Mouse (Mus musculus) stomach, embryonic 14.5 days (tissue): Measurements from ENCODE around the gene Fzd7. TPM values are rescaled to one million over a fixed set of nuclear protein-coding genes. Genes with fewer than 3 reads are reported as not detected.

Source experiments
- ATAC-seq: fragments of 200-750 bp; cut with Nextera tagmentation; 2 replicates; pipeline ENCODE4 v1.8.0; 2017; ENCODE audit warnings: low read depth, moderate TSS enrichment; ENCODE audit not compliant: insufficient number of reproducible peaks, insufficient read depth, low FRiP score
- H3K27ac ChIP-seq: fragments of 300-500 bp; sonication (generic); 2 replicates; pipeline ENCODE4 v1.5.1; 2014; ENCODE audit warnings: mild to moderate bottlenecking, low read length, moderate library complexity, mixed read lengths
- H3K27me3 ChIP-seq: fragments of 300-500 bp; sonication (generic); 2 replicates; pipeline ENCODE4 v1.6.1; 2014; ENCODE audit warnings: low read length, control low read depth, mixed read lengths; ENCODE audit not compliant: control insufficient read depth, insufficient read depth
- H3K36me3 ChIP-seq: fragments of 300-500 bp; sonication (generic); 2 replicates; pipeline ENCODE4 v1.6.1; 2014; ENCODE audit warnings: mild to moderate bottlenecking, control low read depth, low read length, moderate library complexity, mixed read lengths; ENCODE audit not compliant: control insufficient read depth, insufficient read depth
- H3K4me1 ChIP-seq: fragments of 300-500 bp; sonication (generic); 2 replicates; pipeline ENCODE4 v1.6.1; 2014; ENCODE audit warnings: low read length, control low read depth, mixed read lengths; ENCODE audit not compliant: control insufficient read depth, insufficient read depth
- H3K4me2 ChIP-seq: fragments of 300-500 bp; sonication (generic); replicated peaks from 2 replicates; pipeline ENCODE4 v1.6.1; 2014; ENCODE audit warnings: low read depth, low read length, control low read depth
- H3K4me3 ChIP-seq: fragments of 300-500 bp; sonication (generic); 2 replicates; pipeline ENCODE4 v1.5.1; 2014; ENCODE audit warnings: low read depth, low read length, control low read depth
- H3K9ac ChIP-seq: fragments of 300-500 bp; sonication (generic); replicated peaks from 2 replicates; pipeline ENCODE4 v1.6.1; 2014; ENCODE audit warnings: low read depth, mild to moderate bottlenecking, control low read depth, low read length, moderate library complexity, mixed read lengths
- H3K9me3 ChIP-seq: fragments of 300-500 bp; sonication (generic); 2 replicates; pipeline ENCODE4 v1.6.1; 2016; ENCODE audit warnings: low read depth, low read length, control low read depth; ENCODE audit not compliant: control insufficient read depth
- WGBS: fragments of 180-500 bp; shearing (Covaris S2); extraction: QIAGEN DNeasy Blood & Tissue Kit; methylation state at CpG from one replicate; pipeline ENCODE4 v1.1.7; 2014; 5-methylcytosine and 5-hydroxymethylcytosine counted together
- polyA plus RNA-seq: library from polyadenylated mRNA; unstranded; fragments of >200 nt; fragmentation: Nextera tagmentation; extraction: Ambion mirVana; gene quantifications from 2 replicates; pipeline ENCODE4 v1.2.1, GENCODE M21; 2014

Fzd7 gene
- polyA plus RNA-seq, 1 experiment from 2014 or later: 13.3 TPM

DNA sequence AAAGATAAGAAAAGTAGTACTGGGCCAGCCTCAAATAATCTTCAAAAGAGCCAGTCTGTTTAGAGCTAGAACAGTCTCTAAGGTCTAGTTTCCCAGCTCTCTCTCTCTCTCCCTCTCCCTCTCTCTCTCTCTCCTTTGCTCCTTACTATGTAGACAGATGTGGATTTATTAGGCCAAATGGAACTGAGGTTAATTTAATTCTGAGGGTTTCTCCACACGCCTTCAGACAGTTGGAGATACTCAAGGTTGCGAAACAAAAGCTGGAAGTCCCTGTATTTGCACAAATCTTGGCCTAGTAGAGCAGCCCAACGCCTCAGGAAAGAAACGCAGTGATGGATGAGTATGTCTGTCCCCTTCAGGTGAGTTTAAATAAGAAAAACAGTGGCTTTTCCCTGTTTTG lies 24.4 kb upstream of the Fzd7 start:
- WGBS: 52% methylated on average over 4 of the region's 4 CpGs
- no peak overlapping the region for H3K27ac ChIP-seq
- no peaks in the 10 kb centered on the region for H3K36me3 ChIP-seq
- no peaks in the 10 kb centered on the region for H3K27me3 ChIP-seq
- H3K4me2 ChIP-seq: no peak overlapping the region
- no peak overlapping the region for H3K4me3 ChIP-seq
- no peak for ATAC-seq
- H3K9me3 ChIP-seq: no peaks in the 10 kb centered on the region
- peaks cover 15% of the 10 kb centered on the region for H3K4me1 ChIP-seq
- no peak overlapping the region for H3K9ac ChIP-seq

DNA sequence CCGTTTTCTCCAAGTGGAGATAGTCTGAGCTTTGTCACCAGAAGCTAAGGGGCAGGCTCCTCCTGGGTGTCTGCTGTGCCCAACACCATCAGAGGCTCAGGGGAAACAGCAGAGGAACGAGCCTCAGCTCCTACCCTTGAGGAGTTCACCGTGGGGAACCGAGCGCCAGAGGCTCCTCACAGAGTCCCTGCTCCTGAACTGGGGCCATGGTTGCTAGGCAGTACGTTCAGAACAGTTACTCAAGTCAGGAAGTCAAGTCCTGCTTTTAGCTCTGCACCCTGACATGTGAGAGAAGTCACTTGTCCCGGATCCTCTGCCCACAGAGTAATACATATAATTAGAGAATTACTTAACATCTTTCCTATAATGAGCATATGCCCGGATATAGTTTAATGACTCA lies 23.3 kb upstream of the Fzd7 start:
- Histone ChIP-seq H3K4me1 (peaks cover 15% of the 10 kb centered on the region), H3K27me3 (no peaks in the 10 kb centered on the region), H3K36me3 (no peaks in the 10 kb centered on the region), H3K9me3 (no peaks in the 10 kb centered on the region), H3K4me3 (no peak overlapping the region), H3K27ac (peak overlapping the region; percentile 63; the same call in 1 of the 2 replicates), H3K4me2 (no peak overlapping the region), H3K9ac (no peak overlapping the region)
- ATAC-seq: no peak
- WGBS: 20% methylated on average over 8 of the region's 8 CpGs

DNA sequence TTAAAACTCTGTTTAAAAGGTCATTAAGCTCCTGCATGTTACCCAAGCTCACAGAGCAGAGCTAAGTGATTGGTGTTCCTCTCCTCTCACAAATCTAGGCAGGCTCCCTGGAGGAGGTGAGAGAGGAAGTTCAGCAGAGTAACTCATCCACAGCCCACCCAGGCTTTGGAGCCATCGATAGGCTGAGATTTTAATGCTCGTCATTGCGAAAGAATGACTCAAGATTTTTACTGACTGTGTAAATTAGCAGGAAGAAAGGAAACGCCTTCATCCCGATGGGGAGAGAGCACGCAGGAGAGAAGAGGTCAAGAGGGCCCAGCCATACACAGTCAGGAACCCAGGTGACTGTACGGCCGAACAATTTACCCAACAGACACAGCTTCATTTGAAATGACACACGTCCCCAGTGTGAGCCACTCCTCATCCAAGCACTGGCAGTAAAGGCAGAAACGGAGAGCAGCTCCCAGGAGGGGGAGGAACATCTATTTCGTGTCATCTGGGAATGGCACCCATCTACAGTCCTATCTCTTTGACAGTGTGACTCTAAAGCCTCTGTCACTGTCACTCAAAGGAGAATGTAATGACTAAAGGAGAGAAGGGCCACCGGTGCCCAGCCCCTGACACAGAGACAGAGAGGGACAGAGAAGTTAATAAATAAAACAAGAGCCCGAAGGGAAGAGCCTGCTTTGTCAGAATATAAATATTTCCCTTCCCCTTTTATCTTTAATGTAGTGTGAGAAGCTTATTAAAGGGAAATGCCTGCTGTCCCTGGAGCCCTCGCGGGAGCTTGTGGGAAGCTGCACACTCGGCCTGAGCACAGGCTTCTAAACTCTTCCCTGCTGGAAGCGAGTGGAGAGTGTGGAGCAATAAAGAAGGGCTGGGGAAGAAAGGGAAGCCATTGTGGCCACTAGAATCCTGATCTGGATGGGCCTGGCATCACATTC lies 17.3 kb upstream of the Fzd7 start:
- H3K4me1 ChIP-seq: peaks cover 7% of the 10 kb centered on the region; the same call in 1 of the 2 replicates
- ATAC-seq: no peak
- H3K27me3 ChIP-seq: no peaks in the 10 kb centered on the region
- H3K4me3 ChIP-seq: no peak overlapping the region
- WGBS: 41% methylated on average over 17 of the region's 17 CpGs
- no peaks in the 10 kb centered on the region for H3K36me3 ChIP-seq
- H3K9ac ChIP-seq: no peak overlapping the region
- no peak overlapping the region for H3K4me2 ChIP-seq
- H3K9me3 ChIP-seq: no peaks in the 10 kb centered on the region
- H3K27ac ChIP-seq: no peak overlapping the region

DNA sequence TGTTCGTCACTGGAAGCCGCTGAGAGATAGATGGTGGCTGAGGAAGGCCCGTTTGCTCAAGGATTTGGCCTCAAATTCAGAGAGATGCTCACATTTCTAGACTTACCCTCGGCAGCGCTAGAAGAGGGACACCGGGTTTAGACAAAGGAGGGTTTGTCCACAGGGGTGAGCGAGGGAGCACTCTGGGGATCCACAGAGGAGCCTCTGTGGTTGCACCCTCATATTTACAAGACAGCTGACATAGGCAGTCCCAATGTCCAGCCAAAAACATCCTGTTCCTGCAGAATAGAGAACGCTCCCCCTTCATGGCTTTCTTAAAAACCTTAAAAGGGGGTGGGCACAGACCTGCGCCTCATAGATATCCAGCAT lies 16.6 kb upstream of the Fzd7 start:
- Histone ChIP-seq H3K9ac (no peak overlapping the region), H3K27ac (no peak overlapping the region), H3K9me3 (no peaks in the 10 kb centered on the region), H3K27me3 (no peaks in the 10 kb centered on the region), H3K4me3 (no peak overlapping the region), H3K4me2 (no peak overlapping the region), H3K4me1 (peaks cover 7% of the 10 kb centered on the region; the same call in 1 of the 2 replicates), H3K36me3 (no peaks in the 10 kb centered on the region)
- 68% methylated on average over 9 of the region's 9 CpGs for WGBS
- ATAC-seq: no peak

DNA sequence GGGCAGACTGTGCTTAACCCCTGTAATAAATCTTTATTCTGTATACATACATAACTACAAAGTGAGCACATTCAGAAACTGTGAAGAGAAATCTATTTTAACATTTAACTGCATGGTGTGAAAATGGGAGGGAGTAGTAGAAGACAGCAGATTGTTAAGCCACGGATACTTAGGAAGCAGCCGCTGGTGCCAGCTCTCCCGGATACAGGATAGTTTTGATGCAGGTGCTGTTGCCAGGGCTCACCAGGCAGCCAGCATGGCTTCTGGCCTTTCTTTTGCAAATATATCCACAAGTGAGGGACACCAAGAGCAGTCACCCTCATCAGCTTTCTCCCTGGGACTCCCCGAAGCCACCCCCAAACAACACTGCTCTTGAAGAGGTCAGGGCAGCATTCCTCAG lies 13.1 kb upstream of the Fzd7 start:
- H3K4me2 ChIP-seq: no peak overlapping the region
- no peaks in the 10 kb centered on the region for H3K9me3 ChIP-seq
- WGBS: 44% methylated on average over 4 of the region's 4 CpGs

DNA sequence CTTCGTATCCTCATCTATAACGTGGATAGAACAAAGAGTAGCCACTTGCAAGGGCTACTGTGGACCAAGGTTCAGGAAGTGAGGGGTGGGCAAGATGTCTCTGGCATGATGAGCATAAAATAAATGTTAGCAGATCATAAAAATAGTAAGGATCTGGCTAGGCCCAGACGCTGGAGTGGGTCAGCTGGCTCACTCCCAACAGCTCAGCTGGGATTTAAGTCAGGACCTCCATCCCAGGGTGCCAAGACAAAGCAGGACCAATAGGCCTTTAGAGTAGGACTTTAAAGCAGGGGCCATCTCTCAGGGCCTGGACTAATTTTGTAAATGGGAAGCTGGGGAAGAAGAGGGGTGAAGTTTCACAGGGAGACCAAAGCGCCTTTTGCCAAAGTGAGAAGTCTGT lies 11.5 kb upstream of the Fzd7 start:
- Histone ChIP-seq H3K9ac (no peak overlapping the region), H3K4me3 (no peak overlapping the region), H3K9me3 (no peaks in the 10 kb centered on the region), H3K36me3 (no peaks in the 10 kb centered on the region), H3K4me1 (peaks cover 16% of the 10 kb centered on the region; the same call in 1 of the 2 replicates), H3K27me3 (no peaks in the 10 kb centered on the region), H3K27ac (no peak overlapping the region), H3K4me2 (no peak overlapping the region)
- WGBS: 60% methylated on average over 4 of the region's 4 CpGs
- ATAC-seq: no peak

More for the DNA sequence above, 13.1 kb upstream of the Fzd7 start:
- no peaks in the 10 kb centered on the region for H3K36me3 ChIP-seq
- no peak for ATAC-seq
- H3K9ac ChIP-seq: no peak overlapping the region
- no peaks in the 10 kb centered on the region for H3K27me3 ChIP-seq
- H3K27ac ChIP-seq: no peak overlapping the region
- H3K4me1 ChIP-seq: peaks cover 21% of the 10 kb centered on the region; the same call in 1 of the 2 replicates
- H3K4me3 ChIP-seq: no peak overlapping the region

DNA sequence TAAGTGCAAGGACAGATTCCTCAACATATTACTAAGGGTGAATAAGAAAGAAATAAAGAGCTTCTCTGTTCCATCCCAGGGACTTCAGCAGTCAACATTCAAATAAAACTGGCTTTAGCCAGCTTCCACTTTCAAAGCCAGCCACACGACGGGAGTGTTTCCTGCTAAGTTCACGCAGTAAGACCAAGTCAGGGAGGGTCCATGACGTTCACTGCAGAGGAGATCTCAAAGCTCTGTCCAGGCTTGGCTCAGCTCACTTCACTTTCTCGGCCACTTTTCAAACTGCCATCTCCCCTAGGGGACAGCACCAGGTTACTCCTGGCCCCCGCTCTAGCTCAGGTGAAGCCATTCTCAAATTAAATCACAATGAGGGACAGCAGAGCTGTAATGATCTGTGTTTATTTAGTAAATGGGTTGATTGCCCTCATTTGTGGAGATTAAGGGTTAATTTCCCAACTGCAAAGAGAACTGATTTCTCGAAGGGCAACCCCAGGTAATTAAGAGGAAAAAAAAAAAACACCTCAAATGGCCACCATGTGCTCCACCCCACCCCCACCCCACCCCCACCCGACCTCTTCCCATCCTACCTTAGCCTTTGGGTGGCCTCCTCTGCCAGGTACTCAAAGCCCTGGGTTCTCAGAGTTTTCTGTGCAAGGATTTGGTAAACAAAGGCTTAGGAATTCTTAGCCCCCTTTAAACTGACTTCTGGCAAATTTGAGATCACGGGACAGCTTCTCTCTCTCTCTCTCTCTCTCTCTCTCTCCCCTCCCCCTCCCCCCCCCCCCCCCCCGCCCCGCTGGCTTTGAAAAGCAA lies 9.7 kb upstream of the Fzd7 start:
- H3K27me3 ChIP-seq: no peaks in the 10 kb centered on the region
- WGBS: 12% methylated on average over 10 of the region's 11 CpGs
- no peaks in the 10 kb centered on the region for H3K36me3 ChIP-seq
- no peaks in the 10 kb centered on the region for H3K9me3 ChIP-seq
- no peak for ATAC-seq
- H3K4me2 ChIP-seq: no peak overlapping the region
- peaks cover 16% of the 10 kb centered on the region; the same call in 1 of the 2 replicates for H3K4me1 ChIP-seq
- H3K4me3 ChIP-seq: no peak overlapping the region
- H3K27ac ChIP-seq: no peak overlapping the region
- no peak overlapping the region for H3K9ac ChIP-seq

DNA sequence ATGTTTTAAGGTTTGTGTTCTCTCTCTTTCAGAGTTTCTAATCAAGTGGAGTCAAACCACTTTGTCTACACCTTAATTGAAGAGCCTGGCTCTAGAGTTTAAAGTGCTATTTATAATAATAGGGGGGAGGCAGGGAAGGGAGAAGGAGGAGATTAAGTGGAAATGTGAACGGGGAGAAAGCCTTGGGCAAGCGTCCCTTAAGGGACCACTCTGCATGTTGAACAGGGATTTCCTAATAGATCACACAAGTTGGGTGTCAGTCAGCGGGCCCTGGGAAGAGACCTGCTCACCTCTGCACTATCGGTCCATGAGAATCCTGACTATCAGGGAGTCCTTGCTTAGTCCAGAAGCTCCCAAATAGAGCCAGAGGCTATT lies 9.1 kb upstream of the Fzd7 start:
- ATAC-seq: no peak
- Histone ChIP-seq H3K4me1 (peaks cover 16% of the 10 kb centered on the region; the same call in 1 of the 2 replicates), H3K4me3 (no peak overlapping the region), H3K27ac (no peak overlapping the region), H3K36me3 (no peaks in the 10 kb centered on the region), H3K27me3 (no peaks in the 10 kb centered on the region), H3K4me2 (no peak overlapping the region), H3K9ac (no peak overlapping the region), H3K9me3 (no peaks in the 10 kb centered on the region)
- 11% methylated on average over 4 of the region's 4 CpGs for WGBS
